Mouse (Mus musculus) ES-Bruce4 (cell line): ENCODE results near the gene Plxnb1.

Source experiments
- CTCF ChIP-seq: IDR thresholded peaks from one replicate; pipeline ENCODE4 v1.8.1; 2011; ENCODE audit warnings: low read depth, low read length
- EP300 ChIP-seq: IDR thresholded peaks from 2 replicates; pipeline ENCODE4 v1.6.1; 2011; ENCODE audit warnings: low read depth, low read length; ENCODE audit not compliant: insufficient read depth
- POLR2A ChIP-seq: IDR thresholded peaks from one replicate; pipeline ENCODE4 v1.8.1; 2011; ENCODE audit warnings: low read length; ENCODE audit not compliant: insufficient read depth

DNA sequence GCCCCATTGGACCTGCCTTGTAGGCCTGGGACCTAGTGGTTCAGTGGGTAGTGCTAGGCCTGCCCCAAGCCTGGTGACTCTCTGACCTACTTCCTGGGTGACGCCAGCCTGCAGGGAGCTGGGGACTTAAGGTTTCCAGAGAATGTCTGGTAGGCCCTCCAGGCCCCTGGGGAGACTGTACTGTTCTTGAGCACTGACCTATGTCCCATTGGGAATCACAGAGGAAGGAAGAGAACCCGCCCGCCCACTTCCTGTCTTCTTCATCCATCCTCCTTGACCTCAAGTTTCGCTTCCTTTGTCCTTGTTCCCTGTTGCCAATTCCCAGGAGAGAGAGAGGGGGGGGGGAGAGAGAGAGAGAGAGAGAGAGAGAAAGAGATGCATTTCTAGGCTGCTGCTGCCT, 22.9 kb downstream of the Plxnb1 start:
- TF ChIP-seq CTCF, result no peak
- TF ChIP-seq EP300, result no peak
- TF ChIP-seq POLR2A, result no peak
